Mouse (Mus musculus) forebrain, embryonic 10.5 days (tissue): ENCODE data around the gene Gm17359. TPM values are rescaled to one million over a fixed set of nuclear protein-coding genes. Genes with fewer than 3 reads are reported as not detected.

Experiments used
- DNase-seq: peaks from one replicate; pipeline ENCODE4 v3.0.0-alpha.2; 2017; ENCODE audit warnings: low spot score; ENCODE audit errors: extremely low spot score
- H3K27ac ChIP-seq: fragments of 300-500 bp; sonication (generic); 2 replicates; pipeline ENCODE4 v1.5.1; 2016; ENCODE audit warnings: mild to moderate bottlenecking
- H3K27me3 ChIP-seq: fragments of 300-500 bp; sonication (generic); 2 replicates; pipeline ENCODE4 v1.6.1; 2016; ENCODE audit warnings: mild to moderate bottlenecking; ENCODE audit not compliant: poor library complexity, severe bottlenecking
- H3K36me3 ChIP-seq: fragments of 300-500 bp; sonication (generic); replicated peaks from 2 replicates; pipeline ENCODE4 v1.6.1; 2016; ENCODE audit warnings: mild to moderate bottlenecking, moderate library complexity
- H3K4me1 ChIP-seq: fragments of 300-500 bp; sonication (generic); 2 replicates; pipeline ENCODE4 v1.6.1; 2016
- H3K4me3 ChIP-seq: fragments of 300-500 bp; sonication (generic); 2 replicates; pipeline ENCODE4 v1.5.1; 2016; ENCODE audit warnings: mild to moderate bottlenecking, moderate library complexity
- H3K9me3 ChIP-seq: fragments of 300-500 bp; sonication (generic); 2 replicates; pipeline ENCODE4 v1.6.1; 2016; ENCODE audit warnings: mild to moderate bottlenecking, moderate library complexity
- WGBS: fragments of 180-500 bp; shearing (Covaris S2); methylation state at CpG from one replicate; pipeline ENCODE4 v1.1.7; 2016; 5-methylcytosine and 5-hydroxymethylcytosine counted together
- polyA plus RNA-seq: library from polyadenylated mRNA; unstranded; fragments of >200 nt; fragmentation: Nextera tagmentation; extraction: Ambion mirVana; gene quantifications from 2 replicates; pipeline ENCODE4 v1.2.1, GENCODE M21; 2016

The Gm17359 gene
- polyA plus RNA-seq, 1 experiment from 2014 or later: not detected

- Histone ChIP-seq H3K36me3 (no peaks in the 10 kb centered on the region), H3K4me1 (peaks cover 45% of the 10 kb centered on the region), H3K27me3 (no peaks in the 10 kb centered on the region), H3K9me3 (no peaks in the 10 kb centered on the region), H3K4me3 (no peak overlapping the region), H3K27ac (peak overlapping the region; percentile 75)
- 37% methylated on average over 10 of the region's 10 CpGs for WGBS
- peak; percentile 62 for DNase-seq
These were observed 73.6 kb downstream of the Gm17359 start for GRCm38 (mm10) chr3:79409927-79410628.

- no peaks in the 10 kb centered on the region for H3K27me3 ChIP-seq
- H3K4me1 ChIP-seq: peaks cover 45% of the 10 kb centered on the region
- H3K27ac ChIP-seq: peak overlapping the region; percentile 56; the same call in 1 of the 2 replicates
- 35% methylated on average over 5 of the region's 5 CpGs for WGBS
- no peaks in the 10 kb centered on the region for H3K9me3 ChIP-seq
- H3K4me3 ChIP-seq: no peak overlapping the region
- no peaks in the 10 kb centered on the region for H3K36me3 ChIP-seq
- DNase-seq: no peak
These were observed 74.2 kb downstream of the Gm17359 start for GRCm38 (mm10) chr3:79410629-79410995.

GRCm38 (mm10) chr3:79411666-79412065 lies 75.2 kb downstream of the Gm17359 start:
- no peaks in the 10 kb centered on the region for H3K9me3 ChIP-seq
- no peaks in the 10 kb centered on the region for H3K27me3 ChIP-seq
- DNase-seq: no peak
- H3K27ac ChIP-seq: no peak overlapping the region
- H3K4me3 ChIP-seq: no peak overlapping the region
- H3K4me1 ChIP-seq: peaks cover 55% of the 10 kb centered on the region
- 64% methylated on average over 2 of the region's 2 CpGs for WGBS
- H3K36me3 ChIP-seq: no peaks in the 10 kb centered on the region

- H3K36me3 ChIP-seq: no peaks in the 10 kb centered on the region
- 82% methylated on average over 1 of the region's 1 CpGs for WGBS
- no peaks in the 10 kb centered on the region for H3K9me3 ChIP-seq
- DNase-seq: no peak
- H3K27ac ChIP-seq: peak overlapping the region; percentile 45; the same call in 1 of the 2 replicates
- H3K27me3 ChIP-seq: no peaks in the 10 kb centered on the region
- no peak overlapping the region for H3K4me3 ChIP-seq
- peaks cover 63% of the 10 kb centered on the region for H3K4me1 ChIP-seq
These were observed 77.0 kb downstream of the Gm17359 start for GRCm38 (mm10) chr3:79413492-79413891.

GRCm38 (mm10) chr3:79415081-79415480 lies 78.6 kb downstream of the Gm17359 start:
- no peak overlapping the region for H3K4me3 ChIP-seq
- no peaks in the 10 kb centered on the region for H3K36me3 ChIP-seq
- H3K4me1 ChIP-seq: peaks cover 53% of the 10 kb centered on the region
- H3K9me3 ChIP-seq: no peaks in the 10 kb centered on the region
- peak overlapping the region; percentile 56; the same call in 1 of the 2 replicates for H3K27ac ChIP-seq
- 86% methylated on average over 5 of the region's 5 CpGs for WGBS
- no peak for DNase-seq
- no peaks in the 10 kb centered on the region for H3K27me3 ChIP-seq

- H3K27ac ChIP-seq: peak overlapping the region; percentile 82; the same call in 1 of the 2 replicates
These were observed 79.5 kb downstream of the Gm17359 start for GRCm38 (mm10) chr3:79415929-79416328.

GRCm38 (mm10) chr3:79416944-79417680 lies 80.7 kb downstream of the Gm17359 start:
- peak overlapping the region; percentile 82 for H3K27ac ChIP-seq
- peaks cover 35% of the 10 kb centered on the region for H3K4me1 ChIP-seq
- 25% methylated on average over 4 of the region's 4 CpGs for WGBS
- H3K36me3 ChIP-seq: no peaks in the 10 kb centered on the region
- DNase-seq: peak; percentile 34
- peak overlapping the region; percentile 25 for H3K4me3 ChIP-seq
- no peaks in the 10 kb centered on the region for H3K27me3 ChIP-seq
- no peaks in the 10 kb centered on the region for H3K9me3 ChIP-seq

More at GRCm38 (mm10) chr3:79415929-79416328, 79.5 kb downstream of the Gm17359 start:
- Histone ChIP-seq H3K4me3 (no peak overlapping the region), H3K9me3 (no peaks in the 10 kb centered on the region), H3K4me1 (peaks cover 45% of the 10 kb centered on the region), H3K27me3 (no peaks in the 10 kb centered on the region), H3K36me3 (no peaks in the 10 kb centered on the region)
- no peak for DNase-seq

GRCm38 (mm10) chr3:79418921-79419320 lies 82.5 kb downstream of the Gm17359 start:
- Histone ChIP-seq H3K27ac (peak overlapping the region; percentile 3; the same call in 1 of the 2 replicates), H3K36me3 (no peaks in the 10 kb centered on the region), H3K27me3 (no peaks in the 10 kb centered on the region), H3K4me3 (no peak overlapping the region), H3K4me1 (peaks cover 31% of the 10 kb centered on the region), H3K9me3 (no peaks in the 10 kb centered on the region)
- no peak for DNase-seq
- 89% methylated on average over 14 of the region's 14 CpGs for WGBS

- Histone ChIP-seq H3K27ac (no peak overlapping the region), H3K4me3 (no peak overlapping the region), H3K36me3 (no peaks in the 10 kb centered on the region), H3K4me1 (no peaks in the 10 kb centered on the region), H3K27me3 (no peaks in the 10 kb centered on the region), H3K9me3 (no peaks in the 10 kb centered on the region)
- DNase-seq: no peak
- WGBS: 89% methylated on average over 1 of the region's 1 CpGs
These were observed 89.0 kb downstream of the Gm17359 start for GRCm38 (mm10) chr3:79425441-79425840.

- H3K4me1 ChIP-seq: peaks cover 5% of the 10 kb centered on the region; the same call in 1 of the 2 replicates
- no peaks in the 10 kb centered on the region for H3K27me3 ChIP-seq
- H3K27ac ChIP-seq: no peak overlapping the region
- no peaks in the 10 kb centered on the region for H3K9me3 ChIP-seq
- no peaks in the 10 kb centered on the region for H3K36me3 ChIP-seq
- DNase-seq: no peak
- no peak overlapping the region for H3K4me3 ChIP-seq
These were observed 97.1 kb downstream of the Gm17359 start for GRCm38 (mm10) chr3:79433593-79433992.

- WGBS: 74% methylated on average over 9 of the region's 9 CpGs
- H3K4me3 ChIP-seq: no peak overlapping the region
These were observed 98.0 kb downstream of the Gm17359 start for GRCm38 (mm10) chr3:79434436-79434835.

GRCm38 (mm10) chr3:79434985-79435384 lies 98.5 kb downstream of the Gm17359 start:
- no peaks in the 10 kb centered on the region for H3K9me3 ChIP-seq
- H3K27me3 ChIP-seq: no peaks in the 10 kb centered on the region
- H3K4me3 ChIP-seq: no peak overlapping the region
- no peaks in the 10 kb centered on the region for H3K36me3 ChIP-seq
- WGBS: 33% methylated on average over 5 of the region's 5 CpGs
- H3K4me1 ChIP-seq: peaks cover 5% of the 10 kb centered on the region; the same call in 1 of the 2 replicates
- H3K27ac ChIP-seq: no peak overlapping the region
- no peak for DNase-seq

More at GRCm38 (mm10) chr3:79434436-79434835, 98.0 kb downstream of the Gm17359 start:
- Histone ChIP-seq H3K4me1 (peaks cover 5% of the 10 kb centered on the region; the same call in 1 of the 2 replicates), H3K27me3 (no peaks in the 10 kb centered on the region), H3K27ac (no peak overlapping the region), H3K36me3 (no peaks in the 10 kb centered on the region), H3K9me3 (no peaks in the 10 kb centered on the region)
- DNase-seq: no peak

- Histone ChIP-seq H3K27me3 (no peaks in the 10 kb centered on the region), H3K9me3 (no peaks in the 10 kb centered on the region), H3K27ac (no peak overlapping the region), H3K4me3 (no peak overlapping the region), H3K4me1 (peaks cover 5% of the 10 kb centered on the region; the same call in 1 of the 2 replicates), H3K36me3 (no peaks in the 10 kb centered on the region)
- no peak for DNase-seq
- 92% methylated on average over 7 of the region's 7 CpGs for WGBS
These were observed 99.7 kb downstream of the Gm17359 start for GRCm38 (mm10) chr3:79436186-79436585.
